ENCODE assay signal across 23 mouse cellular contexts in the genomic region with DNA sequence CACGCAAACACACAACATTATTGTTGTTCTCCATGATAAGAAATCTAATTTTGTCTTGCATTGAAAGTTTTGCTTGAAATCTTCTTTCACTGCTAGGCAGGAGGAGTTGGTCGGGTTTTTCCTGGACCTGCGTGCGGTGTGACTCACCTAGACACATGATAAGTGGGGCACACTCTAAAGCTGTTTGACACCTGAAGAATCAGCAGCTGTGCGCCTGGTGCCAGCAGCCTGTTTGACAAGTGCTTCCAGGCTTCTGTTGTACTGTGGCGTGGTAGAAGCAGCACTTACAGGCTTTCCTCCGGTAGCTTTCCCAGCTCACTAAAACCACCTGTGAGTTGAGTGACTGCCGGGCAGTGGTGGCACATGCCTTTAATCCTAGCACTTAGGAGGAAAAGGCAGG. TPM values are rescaled to one million over a fixed set of nuclear protein-coding genes. Genes with fewer than 3 reads are reported as not detected.
DNase-seq lines count a peak whose midpoint lies in the region; ATAC-seq and TF ChIP-seq lines count a peak whose summit lies in the region.
"Had no signal": no experiment of that assay in that cellular context is flagged by ENCODE, and none has a peak within 500 bp of the region (broad histone marks: within the 10 kb centered on the region; RNA-seq: fewer than 3 reads in every experiment).

No protein-coding gene starts in this region.

- peaks cover 20% of the 10 kb centered on the region; the same call in 1 of the 2 replicates for H3K36me3 ChIP-seq in heart, embryonic 15.5 days
- H3K36me3 ChIP-seq in stomach, postnatal 0 days (ENCODE audit: control insufficient read depth, insufficient read depth, low read length), result peaks cover 8% of the 10 kb centered on the region; the same call in 1 of the 2 replicates

- ATAC-seq in frontal cortex, adult (ENCODE audit: low TSS enrichment), result peak; percentile 66
- no peak for ATAC-seq in heart, embryonic 15.5 days (replicated peaks; ENCODE audit: insufficient number of reproducible peaks, insufficient read depth, low FRiP score, low read depth)
- ATAC-seq in stomach, postnatal 0 days (ENCODE audit: low FRiP score, low TSS enrichment), result peak; percentile 90
- ATAC-seq: forebrain, postnatal 0 days; inflammation-experienced regulatory T-cells, adult 6 months had no signal

- no peaks in the 10 kb centered on the region for H3K9me3 ChIP-seq in heart, embryonic 15.5 days (replicated peaks)
- H3K9me3 ChIP-seq in stomach, postnatal 0 days (ENCODE audit: control insufficient read depth, low read length), result no peaks in the 10 kb centered on the region
- H3K9me3 ChIP-seq: limb, embryonic 10.5 days; liver, embryonic 15.5 days; midbrain, embryonic 10.5 days had no signal

- H3K4me3 ChIP-seq in heart, embryonic 15.5 days, result no peak overlapping the region
- H3K4me3 ChIP-seq in stomach, postnatal 0 days (ENCODE audit: low read depth, low read length), result no peak overlapping the region
- H3K4me3 ChIP-seq: layer of hippocampus, adult 2 months; limb, embryonic 10.5 days; liver, embryonic 15.5 days; midbrain, embryonic 10.5 days had no signal

- no peak for TF ChIP-seq EP300 in stomach, postnatal 0 days (optimal IDR thresholded peaks at IDR 0.05)

- H3K9ac ChIP-seq in heart, embryonic 15.5 days, result no peak overlapping the region
- H3K9ac ChIP-seq in stomach, postnatal 0 days (ENCODE audit: low read length), result no peak overlapping the region
- H3K9ac ChIP-seq: forebrain, postnatal 0 days; hindbrain, embryonic 14.5 days; liver, embryonic 15.5 days had no signal

- peak overlapping the region; percentile 12; the same call in 1 of the 2 replicates for H3K27ac ChIP-seq in heart, embryonic 15.5 days
- H3K27ac ChIP-seq in stomach, postnatal 0 days (replicated peaks), result peak overlapping the region; percentile 70
- H3K27ac ChIP-seq: hindbrain, embryonic 14.5 days; layer of hippocampus, adult 2 months; limb, embryonic 10.5 days; liver, embryonic 15.5 days; midbrain, embryonic 10.5 days had no signal

- no peak overlapping the region for H3K4me2 ChIP-seq in heart, embryonic 15.5 days
- peak overlapping the region; percentile 26; the same call in 1 of the 2 replicates for H3K4me2 ChIP-seq in stomach, postnatal 0 days (replicated peaks; ENCODE audit: low read depth)
- H3K4me2 ChIP-seq: hindbrain, embryonic 14.5 days; liver, embryonic 15.5 days had no signal

- DNase-seq in frontal cortex, postnatal 10 days (ENCODE audit: low spot score in 2 of 2), result no peak
- DNase-seq in heart, adult 8-10 months (ENCODE audit: low spot score), result no peak
- DNase-seq in urinary bladder, postnatal 14 days (ENCODE audit: low spot score), result peak; percentile 21
- DNase-seq in urinary bladder, postnatal 25 days (ENCODE audit: low spot score), result no peak
- peak; percentile 77 for DNase-seq in stomach, postnatal 0 days (ENCODE audit: low spot score)
- DNase-seq in Muller cell, postnatal 12 days (ENCODE audit: inconsistent ontology term), result no peak
- DNase-seq: adrenal gland, postnatal 36 days; cerebellum, adult 11 months; cerebellum, adult 9-11 months; forebrain, postnatal 0 days; gastrocnemius, postnatal 36 days; heart, postnatal 10 days; kidney, postnatal 25 days; liver; thymus, postnatal 25 days had no signal

- no peaks in the 10 kb centered on the region for H3K27me3 ChIP-seq in heart, embryonic 15.5 days
- no peaks in the 10 kb centered on the region for H3K27me3 ChIP-seq in stomach, postnatal 0 days (ENCODE audit: control insufficient read depth, insufficient read depth, low read length)
- H3K27me3 ChIP-seq: liver, embryonic 15.5 days had no signal

- TF ChIP-seq CTCF in stomach, postnatal 0 days (IDR thresholded peaks at IDR 0.05; ENCODE audit: low read depth), result no peak

- peaks cover 18% of the 10 kb centered on the region for H3K4me1 ChIP-seq in heart, embryonic 15.5 days (replicated peaks)
- no peaks in the 10 kb centered on the region for H3K4me1 ChIP-seq in stomach, postnatal 0 days (replicated peaks; ENCODE audit: control insufficient read depth, insufficient read depth)
- H3K4me1 ChIP-seq: limb, embryonic 10.5 days; liver, embryonic 15.5 days; midbrain, embryonic 10.5 days had no signal

- WGBS in heart, embryonic 15.5 days, result 56% methylated on average over 8 of the region's 8 CpGs
- WGBS in stomach, postnatal 0 days, result 62% methylated on average over 8 of the region's 8 CpGs

RNA-seq across cellular contexts. Expression of a gene that starts 27.8 kb away (rescaled TPM):
- 32.7 and 33.0 TPM in 2 replicates for polyA plus RNA-seq in heart, embryonic 15.5 days (2015; fragmentation: Nextera tagmentation; extraction: Ambion mirVana)
- total RNA-seq in heart, adult 8-10 months (2022), result 10 to 100 TPM; 16.0 to 23.0 (median 19.9) TPM
- 22.0 and 22.5 TPM in 2 replicates for polyA plus RNA-seq in stomach, postnatal 0 days (2015; fragmentation: Nextera tagmentation; extraction: Ambion mirVana)

Comparison
In these comparisons a context has a peak if more than half of its experiments do, and no peak if none do; other contexts are left out.
1. DNase-seq: peak in urinary bladder, postnatal 14 days (single experiment) and stomach, postnatal 0 days (single experiment); none in frontal cortex, postnatal 10 days (0 of 2), heart, adult 8-10 months (single experiment), urinary bladder, postnatal 25 days (single experiment) and Muller cell, postnatal 12 days (single experiment).